Mouse (Mus musculus): ENCODE measurements around the gene Bst1.

- TF ChIP-seq EP300 (IDR thresholded peaks at IDR 0.05; ENCODE audit: low read depth) = no peak
- no peak for TF ChIP-seq CTCF (IDR thresholded peaks at IDR 0.05; ENCODE audit: low read depth)
These were observed 49.6 kb downstream of the Bst1 start, which contains the start of gene Cd38 for GRCm38 (mm10) chr5:43868253-43868652.

Data from liver, postnatal 0 days (tissue).